Mouse (Mus musculus) spleen, adult 2 months (tissue): ENCODE measurements around the gene Cfb. TPM values are rescaled to one million over a fixed set of nuclear protein-coding genes. Genes with fewer than 3 reads are reported as not detected.

Experiments used
- DNase-seq, 2 experiments: peaks; one replicate each; pipeline versions ENCODE4 v3.0.0 to v3.0.0-alpha.2; 2012 to 2021; ENCODE audit warnings: low spot score in 2 of 2, low read depth in 1 of 2
- H3K27ac ChIP-seq: fragments of 200-500 bp; 2 replicates; pipeline ENCODE4 v1.5.1; 2012; ENCODE audit warnings: low read length, inconsistent platforms; ENCODE audit not compliant: insufficient read depth
- H3K27me3 ChIP-seq: fragments of 200-500 bp; 2 replicates; pipeline ENCODE4 v1.6.1; 2012; ENCODE audit warnings: mild to moderate bottlenecking, moderate library complexity, low read length, inconsistent platforms; ENCODE audit not compliant: control insufficient read depth, insufficient read depth
- H3K36me3 ChIP-seq: fragments of 200-500 bp; 2 replicates; pipeline ENCODE4 v1.6.1; 2012; ENCODE audit warnings: mild to moderate bottlenecking, low read length, inconsistent platforms; ENCODE audit not compliant: control insufficient read depth, insufficient read depth
- H3K4me1 ChIP-seq: fragments of 200-500 bp; 2 replicates; pipeline ENCODE4 v1.6.1; 2011; ENCODE audit warnings: inconsistent platforms; ENCODE audit not compliant: control insufficient read depth, insufficient read depth, insufficient read length
- H3K4me3 ChIP-seq: fragments of 200-500 bp; 2 replicates; pipeline ENCODE4 v1.5.1; 2011; ENCODE audit warnings: mild to moderate bottlenecking, inconsistent platforms; ENCODE audit not compliant: insufficient read depth, insufficient read length; ENCODE audit errors: extremely low read depth
- CTCF ChIP-seq: fragments of 200-500 bp; IDR thresholded peaks from 2 replicates; pipeline ENCODE4 v1.5.1; 2011; ENCODE audit warnings: mild to moderate bottlenecking, inconsistent platforms; ENCODE audit not compliant: insufficient read depth, insufficient read length, insufficient replicate concordance; ENCODE audit errors: extremely low read depth
- POLR2A ChIP-seq: fragments of 200-500 bp; IDR thresholded peaks from 2 replicates; pipeline ENCODE4 v1.6.1; 2011; ENCODE audit warnings: low read depth, low read length, inconsistent platforms
- WGBS: fragments of 180-500 bp; shearing (Covaris S2); methylation state at CpG from one replicate; pipeline ENCODE4 v1.1.7; 2018; 5-methylcytosine and 5-hydroxymethylcytosine counted together
- polyA plus RNA-seq: library from polyadenylated mRNA; depleted of rRNA; stranded (reverse); fragments of >200 nt; gene quantifications from 2 replicates; pipeline ENCODE4 v1.2.3, GENCODE M21; 2012

Gene Cfb
- polyA plus RNA-seq, 1 experiment: 22.8 TPM

GRCm38 (mm10) chr17:34850517-34851125 is 11.7 kb downstream of the Cfb start:
- WGBS: 1% methylated on average over 24 of the region's 25 CpGs
- peaks cover 33% of the 10 kb centered on the region for H3K36me3 ChIP-seq
- TF ChIP-seq POLR2A (no peak), CTCF (no peak)

GRCm38 (mm10) chr17:34849722-34850516 is 12.4 kb downstream of the Cfb start, which contains the start of the genes Skiv2l and Nelfe:
Gene Skiv2l, minus strand, starts transcription at chr17:34850210.
Gene Nelfe, plus strand, starts transcription at chr17:34850391.
- DNase-seq: peak; percentile 93 to 97
- Histone ChIP-seq H3K36me3 (peaks cover 35% of the 10 kb centered on the region), H3K27me3 (no peaks in the 10 kb centered on the region), H3K4me1 (peaks cover 12% of the 10 kb centered on the region; the same call in 1 of the 2 replicates), H3K4me3 (peak within 1 kb of the TSS; percentile 79), H3K27ac (peak within 1 kb of the TSS; percentile 56)
- TF ChIP-seq CTCF: no peak
- TF ChIP-seq POLR2A: no peak; the same call in 1 of the 2 replicates
- WGBS: 1% methylated on average over 65 of the region's 65 CpGs

More at GRCm38 (mm10) chr17:34850517-34851125, 11.7 kb downstream of the Cfb start:
- peaks cover 12% of the 10 kb centered on the region; the same call in 1 of the 2 replicates for H3K4me1 ChIP-seq
- DNase-seq: no peak
- H3K4me3 ChIP-seq: peak overlapping the region; percentile 79
- H3K27me3 ChIP-seq: no peaks in the 10 kb centered on the region
- peak overlapping the region; percentile 56; the same call in 1 of the 2 replicates for H3K27ac ChIP-seq

GRCm38 (mm10) chr17:34847615-34848014 is 14.7 kb downstream of the Cfb start:
- H3K4me3 ChIP-seq: no peak overlapping the region
- 94% methylated on average over 7 of the region's 7 CpGs for WGBS
- no peak overlapping the region for H3K27ac ChIP-seq
- peaks cover 12% of the 10 kb centered on the region; the same call in 1 of the 2 replicates for H3K4me1 ChIP-seq
- DNase-seq: no peak
- TF ChIP-seq CTCF (no peak), POLR2A (no peak)
- no peaks in the 10 kb centered on the region for H3K27me3 ChIP-seq
- peaks cover 32% of the 10 kb centered on the region for H3K36me3 ChIP-seq

GRCm38 (mm10) chr17:34847192-34847591 is 15.1 kb downstream of the Cfb start:
- Histone ChIP-seq H3K27me3 (no peaks in the 10 kb centered on the region), H3K4me1 (peaks cover 12% of the 10 kb centered on the region; the same call in 1 of the 2 replicates), H3K4me3 (no peak overlapping the region), H3K36me3 (peaks cover 32% of the 10 kb centered on the region), H3K27ac (no peak overlapping the region)
- 89% methylated on average over 6 of the region's 6 CpGs for WGBS
- TF ChIP-seq POLR2A: no peak
- TF ChIP-seq CTCF: no peak
- no peak for DNase-seq

- TF ChIP-seq CTCF (no peak), POLR2A (no peak)
- no peak overlapping the region for H3K27ac ChIP-seq
- H3K4me3 ChIP-seq: no peak overlapping the region
- no peak for DNase-seq
- H3K4me1 ChIP-seq: peaks cover 4% of the 10 kb centered on the region; the same call in 1 of the 2 replicates
- WGBS: 94% methylated on average over 13 of the region's 13 CpGs
- H3K36me3 ChIP-seq: peaks cover 48% of the 10 kb centered on the region
- H3K27me3 ChIP-seq: no peaks in the 10 kb centered on the region
Measured at GRCm38 (mm10) chr17:34844884-34845283, 17.4 kb downstream of the Cfb start.

- 90% methylated on average over 6 of the region's 6 CpGs for WGBS
- Histone ChIP-seq H3K4me3 (no peak overlapping the region), H3K36me3 (peaks cover 33% of the 10 kb centered on the region), H3K27ac (no peak overlapping the region), H3K4me1 (peaks cover 13% of the 10 kb centered on the region), H3K27me3 (no peaks in the 10 kb centered on the region)
- DNase-seq: no peak
- no peak for TF ChIP-seq POLR2A
- no peak for TF ChIP-seq CTCF
Measured at GRCm38 (mm10) chr17:34840736-34841307, 21.5 kb downstream of the Cfb start.
